Mouse (Mus musculus): ENCODE data around the gene Abhd4. TPM values are rescaled to one million over a fixed set of nuclear protein-coding genes. Genes with fewer than 3 reads are reported as not detected.

Abhd4 gene
- total and polyA plus RNA-seq, 2 experiments from 2014 or later, result 69.7 to 75.1 TPM

- TF ChIP-seq CTCF (IDR thresholded peaks at IDR 0.05; ENCODE audit: low read depth), result no peak
- no peak overlapping the region for H3K9ac ChIP-seq
- H3K9me3 ChIP-seq (ENCODE audit: low read length), result no peaks in the 10 kb centered on the region
- H3K4me2 ChIP-seq (ENCODE audit: low read depth), result no peak overlapping the region
- no peak overlapping the region for H3K27ac ChIP-seq (ENCODE audit: low read depth, low read length)
- DNase-seq (no peak), ATAC-seq (no peak)
- no peak overlapping the region for H3K4me3 ChIP-seq (ENCODE audit: low read depth, low read length)
- no peaks in the 10 kb centered on the region for H3K36me3 ChIP-seq (ENCODE audit: insufficient read depth)
- 79% methylated on average over 6 of the region's 6 CpGs for WGBS
- no peaks in the 10 kb centered on the region for H3K4me1 ChIP-seq (ENCODE audit: insufficient read depth)
- no peaks in the 10 kb centered on the region for H3K27me3 ChIP-seq (ENCODE audit: insufficient read depth, low read length)
Measured at GRCm38 (mm10) chr14:54208741-54209140, 45.2 kb upstream of the Abhd4 start.

GRCm38 (mm10) chr14:54209932-54210331 is 44.1 kb upstream of the Abhd4 start:
- TF ChIP-seq CTCF (IDR thresholded peaks at IDR 0.05; ENCODE audit: low read depth), result no peak
- no peak overlapping the region for H3K9ac ChIP-seq
- H3K36me3 ChIP-seq (ENCODE audit: insufficient read depth), result no peaks in the 10 kb centered on the region
- no peaks in the 10 kb centered on the region for H3K27me3 ChIP-seq (ENCODE audit: insufficient read depth, low read length)
- no peaks in the 10 kb centered on the region for H3K4me1 ChIP-seq (ENCODE audit: insufficient read depth)
- H3K4me2 ChIP-seq (ENCODE audit: low read depth), result no peak overlapping the region
- no peak for ATAC-seq
- no peak overlapping the region for H3K27ac ChIP-seq (ENCODE audit: low read depth, low read length)
- DNase-seq, result no peak
- no peaks in the 10 kb centered on the region for H3K9me3 ChIP-seq (ENCODE audit: low read length)
- WGBS, result 80% methylated on average over 5 of the region's 5 CpGs
- H3K4me3 ChIP-seq (ENCODE audit: low read depth, low read length), result no peak overlapping the region

GRCm38 (mm10) chr14:54210401-54210800 is 43.6 kb upstream of the Abhd4 start:
- no peaks in the 10 kb centered on the region for H3K9me3 ChIP-seq (ENCODE audit: low read length)
- no peak for TF ChIP-seq CTCF (IDR thresholded peaks at IDR 0.05; ENCODE audit: low read depth)
- H3K27me3 ChIP-seq (ENCODE audit: insufficient read depth, low read length), result no peaks in the 10 kb centered on the region
- no peak for ATAC-seq
- 94% methylated on average over 2 of the region's 2 CpGs for WGBS
- H3K4me2 ChIP-seq (ENCODE audit: low read depth), result no peak overlapping the region
- H3K36me3 ChIP-seq (ENCODE audit: insufficient read depth), result no peaks in the 10 kb centered on the region
- H3K4me1 ChIP-seq (ENCODE audit: insufficient read depth), result no peaks in the 10 kb centered on the region
- no peak overlapping the region for H3K4me3 ChIP-seq (ENCODE audit: low read depth, low read length)
- no peak overlapping the region for H3K9ac ChIP-seq
- H3K27ac ChIP-seq (ENCODE audit: low read depth, low read length), result no peak overlapping the region
- no peak for DNase-seq

DNA sequence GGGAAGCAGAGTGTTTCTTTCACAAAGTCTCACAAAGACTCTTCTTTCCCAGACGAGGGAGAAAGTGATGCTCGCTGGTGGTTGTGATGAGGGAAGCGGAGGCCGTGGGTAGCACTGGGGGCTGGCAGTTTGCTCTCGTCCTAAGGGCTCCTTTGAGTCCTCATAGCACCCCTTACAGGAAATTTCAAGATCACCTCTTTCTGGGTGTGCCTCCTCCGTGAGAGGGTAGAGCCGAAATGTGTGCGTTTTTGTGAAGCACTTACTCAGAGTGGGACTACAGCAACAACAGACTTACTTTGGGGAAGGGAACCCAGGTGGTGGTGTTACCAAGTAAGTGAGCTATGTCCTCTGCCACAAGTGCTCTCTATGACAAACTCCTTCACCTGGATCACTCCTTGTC is 42.8 kb upstream of the Abhd4 start:
- no peak overlapping the region for H3K4me3 ChIP-seq (ENCODE audit: low read depth, low read length)
- H3K4me2 ChIP-seq (ENCODE audit: low read depth), result no peak overlapping the region
- no peak for DNase-seq
- WGBS, result 87% methylated on average over 8 of the region's 8 CpGs
- H3K9ac ChIP-seq, result no peak overlapping the region
- no peak for TF ChIP-seq CTCF (IDR thresholded peaks at IDR 0.05; ENCODE audit: low read depth)
- H3K4me1 ChIP-seq (ENCODE audit: insufficient read depth), result no peaks in the 10 kb centered on the region
- no peaks in the 10 kb centered on the region for H3K9me3 ChIP-seq (ENCODE audit: low read length)
- no peak for ATAC-seq
- no peaks in the 10 kb centered on the region for H3K36me3 ChIP-seq (ENCODE audit: insufficient read depth)
- H3K27ac ChIP-seq (ENCODE audit: low read depth, low read length), result no peak overlapping the region
- no peaks in the 10 kb centered on the region for H3K27me3 ChIP-seq (ENCODE audit: insufficient read depth, low read length)

DNA sequence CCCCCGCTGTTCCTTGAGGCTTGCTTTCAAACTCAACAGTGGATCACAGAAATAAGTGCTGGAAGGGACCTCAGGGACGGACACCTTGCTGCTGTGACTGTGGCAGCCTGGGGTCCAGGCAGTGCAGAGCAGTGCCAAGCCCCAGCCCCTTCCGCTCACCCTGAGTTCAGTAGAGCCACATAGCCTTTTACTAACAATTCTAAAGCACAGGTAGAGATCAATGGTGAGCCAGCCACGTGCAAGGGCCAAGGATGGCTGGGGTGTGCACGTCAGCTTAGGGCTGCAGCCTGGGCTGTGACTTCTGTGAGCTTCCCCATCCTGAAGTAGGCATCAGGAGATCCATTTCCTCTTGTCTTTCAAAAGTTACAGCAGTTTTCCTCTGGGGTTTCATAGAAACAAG is 42.2 kb upstream of the Abhd4 start:
- Histone ChIP-seq H3K4me1 (ENCODE audit: insufficient read depth) (no peaks in the 10 kb centered on the region), H3K9ac (no peak overlapping the region), H3K27ac (ENCODE audit: low read depth, low read length) (no peak overlapping the region), H3K9me3 (ENCODE audit: low read length) (no peaks in the 10 kb centered on the region), H3K4me3 (ENCODE audit: low read depth, low read length) (no peak overlapping the region), H3K27me3 (ENCODE audit: insufficient read depth, low read length) (no peaks in the 10 kb centered on the region), H3K36me3 (ENCODE audit: insufficient read depth) (no peaks in the 10 kb centered on the region), H3K4me2 (ENCODE audit: low read depth) (no peak overlapping the region)
- TF ChIP-seq CTCF (IDR thresholded peaks at IDR 0.05; ENCODE audit: low read depth), result no peak
- DNase-seq (no peak), ATAC-seq (no peak)
- 84% methylated on average over 5 of the region's 5 CpGs for WGBS

- H3K4me1 ChIP-seq (ENCODE audit: insufficient read depth), result no peaks in the 10 kb centered on the region
- H3K4me3 ChIP-seq (ENCODE audit: low read depth, low read length), result no peak overlapping the region
- 92% methylated on average over 2 of the region's 2 CpGs for WGBS
- no peaks in the 10 kb centered on the region for H3K36me3 ChIP-seq (ENCODE audit: insufficient read depth)
- H3K27ac ChIP-seq (ENCODE audit: low read depth, low read length), result no peak overlapping the region
- no peak for DNase-seq
- H3K27me3 ChIP-seq (ENCODE audit: insufficient read depth, low read length), result no peaks in the 10 kb centered on the region
- no peak overlapping the region for H3K4me2 ChIP-seq (ENCODE audit: low read depth)
- H3K9me3 ChIP-seq (ENCODE audit: low read length), result no peaks in the 10 kb centered on the region
- no peak for TF ChIP-seq CTCF (IDR thresholded peaks at IDR 0.05; ENCODE audit: low read depth)
- no peak overlapping the region for H3K9ac ChIP-seq
- no peak for ATAC-seq
Measured at GRCm38 (mm10) chr14:54213734-54214133, 40.3 kb upstream of the Abhd4 start.

DNA sequence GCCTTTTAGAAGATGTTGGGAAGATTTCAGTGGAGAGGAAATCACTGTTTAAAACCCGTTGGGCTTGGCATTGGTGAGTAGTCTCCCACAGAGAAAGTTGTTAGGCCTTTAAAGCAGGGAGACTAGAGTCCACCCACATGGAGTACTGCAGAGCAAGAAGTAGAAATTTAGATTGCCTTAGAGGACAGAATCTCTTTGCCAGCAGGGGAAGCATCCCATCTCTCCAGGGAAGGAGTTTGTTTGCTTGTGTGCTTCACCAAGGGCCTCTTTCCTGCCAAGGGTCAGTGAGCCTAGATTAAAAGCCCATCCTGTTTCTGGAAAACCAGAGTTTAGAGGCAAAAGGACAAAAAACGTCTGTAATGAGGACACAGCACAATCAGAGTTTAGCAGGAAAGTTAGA is 39.5 kb upstream of the Abhd4 start:
- no peak for ATAC-seq
- TF ChIP-seq CTCF (IDR thresholded peaks at IDR 0.05; ENCODE audit: low read depth), result no peak
- 30% methylated on average over 2 of the region's 2 CpGs for WGBS
- no peaks in the 10 kb centered on the region for H3K9me3 ChIP-seq (ENCODE audit: low read length)
- no peak overlapping the region for H3K4me2 ChIP-seq (ENCODE audit: low read depth)
- H3K9ac ChIP-seq, result no peak overlapping the region
- H3K36me3 ChIP-seq (ENCODE audit: insufficient read depth), result no peaks in the 10 kb centered on the region
- no peak overlapping the region for H3K27ac ChIP-seq (ENCODE audit: low read depth, low read length)
- H3K4me1 ChIP-seq (ENCODE audit: insufficient read depth), result no peaks in the 10 kb centered on the region
- no peak for DNase-seq
- H3K4me3 ChIP-seq (ENCODE audit: low read depth, low read length), result no peak overlapping the region
- no peaks in the 10 kb centered on the region for H3K27me3 ChIP-seq (ENCODE audit: insufficient read depth, low read length)

DNA sequence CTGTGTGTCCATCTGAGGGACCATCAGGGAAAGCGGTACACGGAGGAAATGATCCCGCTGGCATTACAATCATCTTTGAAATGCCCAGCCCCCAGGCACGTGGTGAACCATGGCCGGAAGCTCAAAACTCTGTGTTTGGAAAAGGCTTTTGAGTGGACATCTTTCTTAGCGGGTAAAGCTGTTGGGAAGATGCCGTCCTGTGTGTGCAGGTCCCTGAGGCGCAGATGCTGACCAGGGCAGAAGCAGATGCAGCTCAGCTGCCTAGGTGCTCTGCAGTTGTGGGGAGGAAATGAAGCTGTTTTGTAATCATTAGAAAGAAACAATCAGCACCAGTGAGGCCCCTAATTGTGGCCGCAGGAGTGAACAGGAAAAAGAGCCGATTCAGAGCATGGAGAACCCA is 39.1 kb upstream of the Abhd4 start:
- WGBS, result 79% methylated on average over 10 of the region's 10 CpGs
- no peak for ATAC-seq
- no peak for DNase-seq
- Histone ChIP-seq H3K27ac (ENCODE audit: low read depth, low read length) (no peak overlapping the region), H3K9me3 (ENCODE audit: low read length) (no peaks in the 10 kb centered on the region), H3K36me3 (ENCODE audit: insufficient read depth) (no peaks in the 10 kb centered on the region), H3K4me2 (ENCODE audit: low read depth) (no peak overlapping the region), H3K27me3 (ENCODE audit: insufficient read depth, low read length) (no peaks in the 10 kb centered on the region), H3K4me1 (ENCODE audit: insufficient read depth) (no peaks in the 10 kb centered on the region), H3K4me3 (ENCODE audit: low read depth, low read length) (no peak overlapping the region), H3K9ac (no peak overlapping the region)
- TF ChIP-seq CTCF (IDR thresholded peaks at IDR 0.05; ENCODE audit: low read depth), result no peak

Measured in forebrain, postnatal 0 days (tissue).